ENCODE assay signal across 8 mouse cellular contexts in the genomic region with DNA sequence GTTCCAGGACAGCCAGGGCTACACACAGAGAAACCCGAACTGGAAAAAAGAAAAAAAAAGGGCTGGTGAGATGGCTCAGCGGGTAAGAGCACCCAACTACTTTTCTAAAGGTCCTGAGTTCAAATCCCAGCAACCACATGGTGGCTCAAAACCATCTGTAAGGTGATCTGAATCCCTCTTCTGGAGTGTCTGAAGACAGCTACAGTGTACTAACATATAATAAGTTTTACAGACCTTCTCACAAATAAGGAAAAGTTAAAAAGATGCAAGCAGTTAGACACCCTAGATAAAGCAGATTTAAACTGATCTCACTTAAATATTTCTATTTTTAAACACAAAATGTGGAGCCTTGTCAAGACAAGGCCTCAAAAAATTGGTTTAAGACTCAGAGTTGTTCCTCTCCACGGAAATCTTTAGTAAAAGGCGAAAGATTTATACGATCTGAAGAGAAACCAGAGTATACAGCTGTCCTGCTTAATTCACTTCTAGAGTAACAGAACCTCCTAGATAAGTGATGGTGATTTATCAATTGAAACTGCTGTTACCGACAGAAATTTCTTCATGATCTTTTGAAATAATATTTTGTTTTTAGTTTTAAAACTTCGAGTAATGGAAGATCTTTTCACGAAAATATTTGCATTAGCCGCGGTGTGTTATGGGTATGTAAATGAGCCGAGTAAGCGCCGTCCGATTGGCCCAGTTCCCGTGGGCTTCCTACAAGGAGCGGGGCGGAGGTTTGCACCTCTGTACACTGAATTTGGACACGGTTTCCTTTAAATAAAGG. TPM values are rescaled to one million over a fixed set of nuclear protein-coding genes. Genes with fewer than 3 reads are reported as not detected.
DNase-seq lines count a peak whose midpoint lies in the region; ATAC-seq and TF ChIP-seq lines count a peak whose summit lies in the region.

No protein-coding gene starts in this region.

- intact Hi-C loops in heart, postnatal 36 days (cut with DNase I), result no loop called here

- H3K9ac ChIP-seq in forebrain, embryonic 16.5 days (replicated peaks; ENCODE audit: low read depth, low read length), result peak overlapping the region; percentile 65

- 1% methylated on average over 18 of the region's 18 CpGs for WGBS in forebrain, embryonic 16.5 days
- WGBS in lung, adult 2 months, result 2% methylated on average over 18 of the region's 18 CpGs

- peak; percentile 70 for DNase-seq in G1E (ENCODE audit: low spot score)
- DNase-seq in cerebellum, adult 18-20 months, result peak; percentile 82 to 87
- DNase-seq in heart, postnatal 36 days, result peak; percentile 83 to 85
- peak; percentile 66 to 79 for DNase-seq in layer of hippocampus, adult 2 months (ENCODE audit: low spot score in 2 of 2)
- peak; percentile 76 for DNase-seq in lung, adult 2 months
- peak; percentile 85 for DNase-seq in testis, postnatal 14 days (ENCODE audit: low spot score)

- H3K4me1 ChIP-seq in G1E (ENCODE audit: insufficient read depth, low read depth, low read length), result peaks cover 65% of the 10 kb centered on the region
- H3K4me1 ChIP-seq in forebrain, embryonic 16.5 days (replicated peaks; ENCODE audit: control insufficient read depth, insufficient read depth, low read length), result 0 out of 2 replicates have a peak, but pooled peaks cover 2% of the 10 kb centered on the region
- H3K4me1 ChIP-seq in lung, adult 2 months (ENCODE audit: control insufficient read depth, insufficient read depth, low read length), result peaks cover 5% of the 10 kb centered on the region; the same call in 1 of the 2 replicates

- peak; percentile 77 for ATAC-seq in G1E (ENCODE audit: extremely low read depth, insufficient number of reproducible peaks, low FRiP score, poor library complexity, severe bottlenecking)
- ATAC-seq in forebrain, embryonic 16.5 days, result peak; percentile 89
- peak; percentile 76 for ATAC-seq in neutrophil, adult 5-6 weeks (ENCODE audit: extremely low read depth, insufficient number of reproducible peaks, low FRiP score, poor library complexity, severe bottlenecking)

- peak overlapping the region; percentile 90 for H3K27ac ChIP-seq in forebrain, embryonic 16.5 days (ENCODE audit: low read length)
- H3K27ac ChIP-seq in layer of hippocampus, adult 2 months, result peak overlapping the region; percentile 98

- peak overlapping the region; percentile 61 for H3K4me2 ChIP-seq in forebrain, embryonic 16.5 days (ENCODE audit: low read length)

- no peaks in the 10 kb centered on the region for H3K36me3 ChIP-seq in G1E (replicated peaks)
- H3K36me3 ChIP-seq in forebrain, embryonic 16.5 days (ENCODE audit: control insufficient read depth, insufficient read depth), result no peaks in the 10 kb centered on the region

- no peaks in the 10 kb centered on the region for H3K27me3 ChIP-seq in G1E (ENCODE audit: insufficient read depth, low read length)
- no peaks in the 10 kb centered on the region for H3K27me3 ChIP-seq in forebrain, embryonic 16.5 days (replicated peaks; ENCODE audit: control insufficient read depth, insufficient read depth, low read length)

- H3K4me3 ChIP-seq in G1E (ENCODE audit: low read depth, low read length), result peak overlapping the region; percentile 38; the same call in 1 of the 2 replicates
- H3K4me3 ChIP-seq in forebrain, embryonic 16.5 days (replicated peaks; ENCODE audit: low read length), result peak overlapping the region; percentile 54
- peak overlapping the region; percentile 62 for H3K4me3 ChIP-seq in layer of hippocampus, adult 2 months
- peak overlapping the region; percentile 70 for H3K4me3 ChIP-seq in lung, adult 2 months (replicated peaks; ENCODE audit: extremely low read depth, low read depth, low read length)

- no peaks in the 10 kb centered on the region for H3K9me3 ChIP-seq in G1E (replicated peaks)
- H3K9me3 ChIP-seq in forebrain, embryonic 16.5 days (ENCODE audit: control insufficient read depth, low read length), result no peaks in the 10 kb centered on the region

- TF ChIP-seq CTCF in G1E (IDR thresholded peaks at IDR 0.05; ENCODE audit: low read depth, low read length), result no peak
- TF ChIP-seq CTCF in layer of hippocampus, adult 2 months (conservative IDR thresholded peaks at IDR 0.05), result no peak
- no peak for TF ChIP-seq CTCF in lung, adult 2 months (IDR thresholded peaks at IDR 0.05; ENCODE audit: insufficient read depth, low read length)

- 0 out of 2 replicates have a peak, but pooled peaks have one; percentile 19 for TF ChIP-seq POLR2A in lung, adult 2 months (IDR thresholded peaks at IDR 0.05; ENCODE audit: borderline replicate concordance, extremely low read depth, low read depth, low read length)

RNA-seq across cellular contexts. Expression of gene Parp16, which starts 6.4 kb away (rescaled TPM):
- total RNA-seq in G1E (2014; fragmentation: Nextera tagmentation) (14.8 and 19.5 TPM in 2 replicates), G1E (2017) (7.7 and 7.8 TPM in 2 replicates)
- polyA plus RNA-seq in G1E (2012), result 15.9 and 19.4 TPM in 2 replicates
- 5.4 and 6.6 TPM in 2 replicates for polyA plus RNA-seq in forebrain, embryonic 16.5 days (2015; fragmentation: Nextera tagmentation; extraction: Ambion mirVana)
- 1 to 10 TPM; 3.8 to 4.1 TPM for total RNA-seq in heart, postnatal 36 days (2021)
- 1 to 10 TPM; 5.0 to 5.1 TPM for total RNA-seq in layer of hippocampus, adult 2 months (2021)
- polyA plus RNA-seq in lung, adult 2 months (2012; rRNA removed), result 8.4 and 9.3 TPM in 2 replicates
- 3.3 and 5.2 TPM in 2 replicates for total RNA-seq in neutrophil, adult 5-6 weeks (2017)

Comparison
In these comparisons a context has a peak if more than half of its experiments do, and no peak if none do; other contexts are left out.
1. Peak in every context shown above with its lines: DNase-seq, ATAC-seq, H3K4me3 ChIP-seq and H3K27ac ChIP-seq.